Mouse (Mus musculus) erythroid progenitor cell, adult 5-6 weeks (primary cell): ENCODE data around the gene Lrp8. TPM values are rescaled to one million over a fixed set of nuclear protein-coding genes. Genes with fewer than 3 reads are reported as not detected.
A peak's percentile ranks its signal among the peaks of the same experiment; 100 is the strongest.

Source experiments
- ATAC-seq: replicated peaks from 2 replicates; pipeline ENCODE4 v1.8.0; 2016; ENCODE audit warnings: moderate number of reproducible peaks, mild to moderate bottlenecking, moderate TSS enrichment, inconsistent platforms; ENCODE audit not compliant: poor library complexity, low FRiP score, severe bottlenecking
- total RNA-seq, 2 experiments: library from RNA; stranded (forward) in 1 of 2; stranded (reverse) in 1 of 2; fragments of 150-400 nt in 1 of 2; fragments of 186-747, 209-891 nt in 1 of 2; gene quantifications; 2 replicates each; pipeline versions ENCODE4 v1.2.3 to v1.2.4; 2015 to 2017; ENCODE audit warnings: low replicate concordance in 2 of 2

The Lrp8 gene
- total RNA-seq (2015; ENCODE audit: low replicate concordance) (2.9 and 5.8 TPM in 2 replicates), total RNA-seq (2017; ENCODE audit: low replicate concordance) (3.7 and 8.5 TPM in 2 replicates)

- no peak for ATAC-seq
These were observed at the start of gene Lrp8 for GRCm38 (mm10) chr4:107802185-107802449. Gene Lrp8 (plus strand): TSS chr4:107802261.

GRCm38 (mm10) chr4:107756222-107756621, 45.8 kb upstream of the Lrp8 start:
- ATAC-seq: no peak

- ATAC-seq: no peak
These were observed 44.3 kb upstream of the Lrp8 start for GRCm38 (mm10) chr4:107757487-107758470.

- ATAC-seq: no peak
These were observed 43.1 kb upstream of the Lrp8 start for GRCm38 (mm10) chr4:107758938-107759337.

GRCm38 (mm10) chr4:107763001-107763400, 39.1 kb upstream of the Lrp8 start:
- no peak for ATAC-seq

GRCm38 (mm10) chr4:107763598-107763997, 38.5 kb upstream of the Lrp8 start:
- no peak for ATAC-seq

GRCm38 (mm10) chr4:107765196-107765813, 36.8 kb upstream of the Lrp8 start:
- no peak for ATAC-seq

- ATAC-seq: no peak
These were observed 35.9 kb upstream of the Lrp8 start for GRCm38 (mm10) chr4:107766182-107766581.

- ATAC-seq: no peak
These were observed 29.8 kb upstream of the Lrp8 start for GRCm38 (mm10) chr4:107772122-107772825.

GRCm38 (mm10) chr4:107774868-107775267, 27.2 kb upstream of the Lrp8 start:
- ATAC-seq: no peak

- no peak for ATAC-seq
These were observed 26.4 kb upstream of the Lrp8 start for GRCm38 (mm10) chr4:107775672-107776071.

GRCm38 (mm10) chr4:107776990-107777673, 24.9 kb upstream of the Lrp8 start:
- no peak for ATAC-seq

GRCm38 (mm10) chr4:107783541-107783940, 18.5 kb upstream of the Lrp8 start:
- no peak for ATAC-seq

- no peak for ATAC-seq
These were observed 13.2 kb upstream of the Lrp8 start for GRCm38 (mm10) chr4:107788841-107789240.

- ATAC-seq: no peak
These were observed 1.3 kb upstream of the Lrp8 start for GRCm38 (mm10) chr4:107800801-107801200.

GRCm38 (mm10) chr4:107801366-107802184, 486 bp upstream of the Lrp8 start:
- ATAC-seq: peak; percentile 44

GRCm38 (mm10) chr4:107802450-107803331, 630 bp downstream of the Lrp8 start:
- no peak for ATAC-seq
